Mouse (Mus musculus): ENCODE measurements around the gene Rbfox3. TPM values are rescaled to one million over a fixed set of nuclear protein-coding genes. Genes with fewer than 3 reads are reported as not detected.

Rbfox3 gene
- total RNA-seq, 4 experiments from 2014 or later = 0.14 to 0.19 (median 0.16) TPM; not detected in 1

- peak; percentile 67 for DNase-seq (ENCODE audit: low spot score)
These were observed 465.6 kb downstream of the Rbfox3 start for GRCm38 (mm10) chr11:118445843-118446242.

GRCm38 (mm10) chr11:118443201-118443970 lies 468.0 kb downstream of the Rbfox3 start:
- DNase-seq (ENCODE audit: low spot score) = peak; percentile 68

GRCm38 (mm10) chr11:118442691-118443090 lies 468.7 kb downstream of the Rbfox3 start:
- DNase-seq (ENCODE audit: low spot score) = no peak

Small RNA genes lying within 50 kb of the gene (microRNA-seq; reads per million reads assigned to microRNA genes)
- not detected for gene Gm25040

Other genes starting within 250 kb of the Rbfox3 start
- gene Enpp7, start 76.6 kb upstream of the Rbfox3 start, total RNA-seq (2022) = not detected
- gene Cbx2, start 111.4 kb upstream of the Rbfox3 start, total RNA-seq (2022) = 1 to 10 TPM; 2.0 to 3.9 (median 2.9) TPM
- gene Cbx8, start 129.4 kb upstream of the Rbfox3 start, total RNA-seq (2022) = 1 to 10 TPM; 3.6 to 4.9 (median 4.6) TPM
- gene Cbx4, start 174.6 kb upstream of the Rbfox3 start, total RNA-seq (2022) = 10 to 100 TPM in 1 of 4 experiments, 1 to 10 TPM in 3; 5.2 to 12.8 (median 8.4) TPM